Mouse (Mus musculus): ENCODE data around the gene Serpinb9c. TPM values are rescaled to one million over a fixed set of nuclear protein-coding genes. Genes with fewer than 3 reads are reported as not detected.
"Not testable (repeated sequence)": the region's sequence is repeated elsewhere in the genome, so short reads cannot be mapped to it uniquely, and the experiment has no call there.

Gene Serpinb9c
- total RNA-seq (2021), result not detected
- long read RNA-seq, experiment 1, result 0 reads
- long read RNA-seq, experiment 2, result 0 reads

GRCm38 (mm10) chr13:33159642-33160041 lies at the start of gene Serpinb9c:
TSS of gene Serpinb9c (minus strand) at chr13:33159742.
- DNase-seq (ENCODE audit: low spot score in 2 of 2), result no peak

DNA sequence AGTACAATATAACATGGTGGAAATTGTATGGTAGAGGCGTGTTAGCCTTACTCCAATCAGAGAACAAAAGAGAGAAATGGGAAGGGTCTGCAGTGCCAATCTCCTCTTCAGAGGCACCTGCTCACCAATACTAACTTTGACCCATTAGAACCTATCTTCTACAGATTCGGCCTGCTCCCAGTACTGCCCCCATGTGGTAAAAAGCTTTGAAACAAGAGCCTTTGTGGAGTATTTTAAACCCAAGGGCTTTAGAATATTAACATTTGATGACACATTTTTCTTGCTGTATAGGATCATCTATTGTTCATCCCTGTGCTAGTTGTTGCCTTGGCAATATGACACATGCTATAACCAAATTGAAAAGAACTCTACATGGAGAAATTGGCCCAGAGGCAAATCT lies 40.2 kb upstream of the Serpinb9c start:
- DNase-seq (ENCODE audit: low spot score in 2 of 2), result no peak

DNA sequence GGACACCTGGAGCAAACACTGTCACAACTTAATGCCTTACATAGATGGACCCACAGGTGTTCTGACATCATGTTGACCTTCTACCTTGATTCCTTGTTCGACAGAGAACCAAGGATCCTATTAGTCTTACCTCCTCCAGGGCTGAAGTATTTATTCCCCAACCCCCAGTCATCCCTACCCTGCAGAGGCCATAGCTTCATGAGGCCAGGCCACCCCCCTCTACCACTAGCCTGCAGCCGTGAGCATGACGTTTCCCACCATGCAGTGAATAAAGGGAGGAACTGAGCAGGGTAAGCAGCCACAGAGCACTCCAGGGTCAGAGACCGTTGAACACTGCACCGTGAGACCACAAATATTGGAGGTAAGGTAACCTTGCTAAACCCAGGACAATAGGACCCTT lies 33.1 kb upstream of the Serpinb9c start, which contains the start of gene Serpinb9d:
Gene Serpinb9d, plus strand, starts transcription at position 301 of the 400 bp plus-strand sequence.
- no peak for DNase-seq (ENCODE audit: low spot score in 2 of 2)

- not testable (repeated sequence) for DNase-seq (ENCODE audit: low spot score in 2 of 2)
Observed at GRCm38 (mm10) chr13:33190486-33190885, 30.9 kb upstream of the Serpinb9c start.

DNA sequence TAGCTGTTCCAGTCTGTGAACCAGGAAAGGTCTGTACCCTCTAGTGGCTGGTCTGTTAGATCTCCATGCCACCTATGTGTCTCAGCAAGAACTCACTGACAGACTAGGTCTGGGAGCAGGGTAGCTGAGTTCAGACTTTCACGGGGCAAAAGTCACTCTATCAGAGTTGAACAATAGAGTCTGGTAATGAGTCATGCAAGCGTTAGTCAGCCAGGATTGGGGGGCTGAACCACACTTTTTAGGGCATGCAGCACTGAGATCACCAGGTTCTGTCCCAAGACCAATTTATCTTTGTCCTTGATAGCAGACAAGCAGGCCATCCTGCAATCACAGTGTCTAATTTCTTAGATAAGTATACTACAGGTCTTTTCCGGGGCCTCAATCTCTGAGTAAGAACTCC lies 18.1 kb downstream of the Serpinb9c start:
- no peak for DNase-seq (ENCODE audit: low spot score in 2 of 2)

DNA sequence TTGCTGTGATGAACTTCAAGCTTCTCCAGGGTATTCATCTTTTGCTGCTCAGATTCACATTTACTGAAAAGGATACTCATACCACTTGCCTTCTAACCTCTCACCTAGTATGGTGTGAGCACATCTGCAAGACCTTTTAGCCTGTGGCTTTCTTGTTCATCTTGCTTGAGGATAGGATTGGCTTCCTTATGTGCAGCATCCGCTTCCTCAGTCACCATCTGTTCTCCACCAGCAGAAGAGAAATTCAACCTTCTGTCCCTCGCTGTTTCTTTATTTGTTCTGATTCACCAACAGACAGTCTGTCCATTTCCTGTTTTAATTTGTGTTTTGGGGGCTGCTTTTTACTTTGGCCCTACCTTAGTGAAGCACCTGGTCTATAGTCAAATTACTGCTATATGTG lies 21.8 kb downstream of the Serpinb9c start:
- DNase-seq (ENCODE audit: low spot score in 2 of 2), result no peak

DNA sequence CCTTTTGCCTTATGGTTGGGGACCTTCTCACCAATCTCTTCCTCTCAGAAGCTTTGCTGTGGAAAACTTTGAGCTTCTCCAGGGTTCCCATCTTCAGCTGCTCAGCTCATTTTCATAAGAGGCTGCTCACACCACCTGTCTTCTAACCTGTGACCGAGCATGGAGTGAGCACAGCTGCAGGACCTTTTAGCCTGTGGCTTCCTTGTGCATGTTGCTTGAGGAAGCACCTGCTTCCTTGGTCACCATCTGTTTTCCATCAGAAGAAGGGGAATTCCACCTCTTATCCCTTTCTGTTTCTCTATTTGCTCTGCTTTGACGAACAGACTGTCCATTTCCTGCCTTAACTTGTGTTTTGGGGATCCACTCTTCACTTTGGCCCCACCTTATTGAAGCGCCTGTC lies 46.5 kb downstream of the Serpinb9c start:
- DNase-seq (ENCODE audit: low spot score in 2 of 2), result no peak

GRCm38 (mm10) chr13:33105626-33106025 lies 53.9 kb downstream of the Serpinb9c start:
- no peak for DNase-seq (ENCODE audit: low spot score in 2 of 2)

Other genes with a start within 250 kb of the Serpinb9c start
- gene Serpinb6b, start 194.5 kb downstream of the Serpinb9c start, total RNA-seq (2021), result 1 to 10 TPM; 2.1 to 2.4 TPM
- gene Serpinb9, start 156.5 kb downstream of the Serpinb9c start, total RNA-seq (2021), result 1 to 10 TPM; 3.4 to 4.1 TPM
- gene Serpinb9b, start 132.3 kb downstream of the Serpinb9c start, total RNA-seq (2021), result under 1 TPM; 0.17 to 0.26 TPM
- gene Serpinb1b, start 81.2 kb downstream of the Serpinb9c start, total RNA-seq (2021), result under 1 TPM; 0.22 to 0.36 TPM
- gene Serpinb9d, start 33.2 kb upstream of the Serpinb9c start, total RNA-seq (2021), result not detected
- not detected for gene Serpinb9e, start 89.9 kb upstream of the Serpinb9c start, total RNA-seq (2021)
- not detected for gene Serpinb9f, start 164.3 kb upstream of the Serpinb9c start, total RNA-seq (2021)
- gene Gm11397, start 236.0 kb upstream of the Serpinb9c start, total RNA-seq (2021), result not detected